Mouse (Mus musculus): Measurements from ENCODE around the gene Dcbld1. TPM values are rescaled to one million over a fixed set of nuclear protein-coding genes. Genes with fewer than 3 reads are reported as not detected.

The Dcbld1 gene
- total and polyA plus RNA-seq, 3 experiments = 2.7 to 4.9 (median 4.2) TPM

DNA sequence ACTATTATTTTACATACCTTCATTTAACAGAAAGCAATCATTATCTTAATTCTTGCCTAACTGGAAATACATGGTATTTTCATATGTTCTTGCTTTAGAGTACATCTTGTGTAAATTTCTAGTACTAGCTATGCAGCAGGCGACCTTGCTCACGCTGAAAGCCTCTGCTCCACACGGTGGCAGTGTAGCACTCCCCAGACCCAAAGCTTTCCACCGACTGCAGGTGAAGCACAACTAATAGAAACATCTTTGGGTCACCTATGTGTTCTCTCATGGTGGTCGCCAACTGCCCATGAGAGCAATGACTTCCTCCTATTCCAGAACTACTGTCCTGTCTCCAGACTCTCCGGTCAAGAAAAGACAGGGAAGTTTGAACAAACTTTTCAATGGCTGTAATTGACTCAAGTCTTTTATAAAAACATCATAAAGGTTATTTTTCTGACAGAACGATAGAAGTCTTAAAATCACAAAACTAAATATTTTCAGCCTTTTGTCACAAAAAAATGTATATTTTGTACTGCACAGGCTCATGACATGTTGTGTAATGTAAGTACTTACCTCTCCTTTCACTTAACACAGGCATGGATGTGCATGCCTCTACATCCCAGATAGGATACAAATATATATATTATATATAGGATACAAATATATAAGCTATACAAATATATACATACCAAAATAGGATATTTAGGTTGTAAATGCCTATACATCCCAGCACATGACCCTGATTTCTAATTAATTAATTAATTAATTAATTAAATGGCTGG, 16.4 kb upstream of the Dcbld1 start:
- Histone ChIP-seq H3K36me3 (ENCODE audit: control insufficient read depth, insufficient read depth, low read length) (no peaks in the 10 kb centered on the region), H3K4me3 (no peak overlapping the region), H3K27me3 (ENCODE audit: control insufficient read depth, insufficient read depth, low read length) (no peaks in the 10 kb centered on the region), H3K4me1 (ENCODE audit: control insufficient read depth, insufficient read depth, low read length) (peaks cover 1% of the 10 kb centered on the region; the same call in 1 of the 2 replicates), H3K79me2 (replicated peaks; ENCODE audit: control insufficient read depth, insufficient read depth, low read length) (no peaks in the 10 kb centered on the region), H3K9ac (ENCODE audit: low read depth, low read length) (no peak overlapping the region), H3K27ac (no peak overlapping the region)
- WGBS = 25% methylated on average over 7 of the region's 7 CpGs
- TF ChIP-seq CTCF (IDR thresholded peaks at IDR 0.05) (peak; percentile 93), POLR2A (IDR thresholded peaks at IDR 0.05; ENCODE audit: insufficient read depth, low read depth, low read length) (no peak), EP300 (IDR thresholded peaks at IDR 0.05; ENCODE audit: insufficient read depth, low read depth, low read length) (no peak)
- DNase-seq = peak; percentile 37 to 69
- intact Hi-C loops (cut with DNase I) = loop anchor here (1.0 to 5.0 kb wide), 2 partner anchors 114 to 170 kb away; partner anchors contain the start of gene Nepn

DNA sequence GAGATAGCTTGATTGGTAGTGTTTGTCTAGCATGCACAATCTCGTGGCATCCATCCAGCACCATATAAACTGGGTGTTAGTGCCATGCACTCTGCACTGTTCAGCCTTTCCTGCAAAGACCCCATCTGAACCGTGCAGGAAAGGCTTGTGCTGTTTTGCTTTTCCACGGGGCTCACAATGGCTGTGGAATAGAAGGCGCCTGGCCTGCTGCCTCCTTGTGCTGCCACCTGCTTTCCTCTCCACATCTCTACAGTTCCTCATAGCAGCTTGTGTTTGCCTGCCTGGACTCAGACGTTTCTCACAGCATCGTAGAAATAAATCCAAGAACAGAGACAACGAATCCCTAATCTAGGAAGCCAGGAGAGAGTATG, 15.9 kb upstream of the Dcbld1 start:
- 46% methylated on average over 7 of the region's 7 CpGs for WGBS
- Histone ChIP-seq H3K36me3 (ENCODE audit: control insufficient read depth, insufficient read depth, low read length) (no peaks in the 10 kb centered on the region), H3K9ac (ENCODE audit: low read depth, low read length) (no peak overlapping the region), H3K27me3 (ENCODE audit: control insufficient read depth, insufficient read depth, low read length) (no peaks in the 10 kb centered on the region), H3K27ac (no peak overlapping the region), H3K79me2 (replicated peaks; ENCODE audit: control insufficient read depth, insufficient read depth, low read length) (no peaks in the 10 kb centered on the region), H3K4me1 (ENCODE audit: control insufficient read depth, insufficient read depth, low read length) (peaks cover 1% of the 10 kb centered on the region; the same call in 1 of the 2 replicates), H3K4me3 (no peak overlapping the region)
- TF ChIP-seq CTCF (IDR thresholded peaks at IDR 0.05) (no peak), POLR2A (IDR thresholded peaks at IDR 0.05; ENCODE audit: insufficient read depth, low read depth, low read length) (no peak), EP300 (IDR thresholded peaks at IDR 0.05; ENCODE audit: insufficient read depth, low read depth, low read length) (no peak)
- intact Hi-C loops (cut with DNase I) = loop anchor here (1.0 to 5.0 kb wide), 2 partner anchors 114 to 170 kb away; partner anchors contain the start of gene Nepn
- DNase-seq = no peak

- Histone ChIP-seq H3K36me3 (ENCODE audit: control insufficient read depth, insufficient read depth, low read length) (no peaks in the 10 kb centered on the region), H3K4me3 (no peak overlapping the region), H3K27ac (no peak overlapping the region), H3K27me3 (ENCODE audit: control insufficient read depth, insufficient read depth, low read length) (no peaks in the 10 kb centered on the region), H3K4me1 (ENCODE audit: control insufficient read depth, insufficient read depth, low read length) (peaks cover 1% of the 10 kb centered on the region; the same call in 1 of the 2 replicates), H3K9ac (ENCODE audit: low read depth, low read length) (no peak overlapping the region), H3K79me2 (replicated peaks; ENCODE audit: control insufficient read depth, insufficient read depth, low read length) (no peaks in the 10 kb centered on the region)
- no peak for DNase-seq
- TF ChIP-seq EP300 (IDR thresholded peaks at IDR 0.05; ENCODE audit: insufficient read depth, low read depth, low read length) (no peak), CTCF (IDR thresholded peaks at IDR 0.05) (no peak), POLR2A (IDR thresholded peaks at IDR 0.05; ENCODE audit: insufficient read depth, low read depth, low read length) (no peak)
- 67% methylated on average over 3 of the region's 3 CpGs for WGBS
- intact Hi-C loops (cut with DNase I) = loop anchor here (5.0 kb wide), 1 partner anchor 168 kb away; the partner anchor contains the start of gene Nepn
Measured at GRCm38 (mm10) chr10:52219600-52219999, 13.8 kb upstream of the Dcbld1 start.

- Histone ChIP-seq H3K27me3 (ENCODE audit: control insufficient read depth, insufficient read depth, low read length) (no peaks in the 10 kb centered on the region), H3K36me3 (ENCODE audit: control insufficient read depth, insufficient read depth, low read length) (no peaks in the 10 kb centered on the region; the same call in 1 of the 2 replicates), H3K27ac (peak overlapping the region; percentile 47), H3K4me1 (ENCODE audit: control insufficient read depth, insufficient read depth, low read length) (peaks cover 4% of the 10 kb centered on the region), H3K79me2 (replicated peaks; ENCODE audit: control insufficient read depth, insufficient read depth, low read length) (no peaks in the 10 kb centered on the region; the same call in 1 of the 2 replicates), H3K9ac (ENCODE audit: low read depth, low read length) (peak overlapping the region; percentile 51), H3K4me3 (peak overlapping the region; percentile 70)
- intact Hi-C loops (cut with DNase I) = loop anchor here (1.0 to 2.0 kb wide), 3 partner anchors 62 to 152 kb away; no protein-coding TSS in a partner anchor
- 7% methylated on average over 21 of the region's 21 CpGs for WGBS
- DNase-seq = peak; percentile 44 to 51
- TF ChIP-seq POLR2A (IDR thresholded peaks at IDR 0.05; ENCODE audit: insufficient read depth, low read depth, low read length) (no peak), CTCF (IDR thresholded peaks at IDR 0.05) (peak; percentile 77), EP300 (IDR thresholded peaks at IDR 0.05; ENCODE audit: insufficient read depth, low read depth, low read length) (0 out of 2 replicates have a peak, but pooled peaks have one; percentile 22)
Measured at GRCm38 (mm10) chr10:52232196-52233176, 933 bp upstream of the Dcbld1 start.

GRCm38 (mm10) chr10:52233969-52234653, 692 bp downstream of the Dcbld1 start:
- intact Hi-C loops (cut with DNase I) = loop anchor here (1.0 to 2.0 kb wide), 4 partner anchors 39 to 151 kb away; no protein-coding TSS in a partner anchor
- DNase-seq = peak; percentile 60 to 74

More at GRCm38 (mm10) chr10:52233969-52234653, 692 bp downstream of the Dcbld1 start:
- under 1% methylated on average over 31 of the region's 40 CpGs for WGBS
- Histone ChIP-seq H3K4me1 (ENCODE audit: control insufficient read depth, insufficient read depth, low read length) (peaks cover 4% of the 10 kb centered on the region), H3K79me2 (replicated peaks; ENCODE audit: control insufficient read depth, insufficient read depth, low read length) (no peaks in the 10 kb centered on the region; the same call in 1 of the 2 replicates), H3K4me3 (peak overlapping the region; percentile 70), H3K27ac (peak overlapping the region; percentile 88), H3K27me3 (ENCODE audit: control insufficient read depth, insufficient read depth, low read length) (no peaks in the 10 kb centered on the region), H3K9ac (ENCODE audit: low read depth, low read length) (peak overlapping the region; percentile 85), H3K36me3 (ENCODE audit: control insufficient read depth, insufficient read depth, low read length) (no peaks in the 10 kb centered on the region; the same call in 1 of the 2 replicates)
- no peak for TF ChIP-seq POLR2A (IDR thresholded peaks at IDR 0.05; ENCODE audit: insufficient read depth, low read depth, low read length)
- no peak for TF ChIP-seq CTCF (IDR thresholded peaks at IDR 0.05)
- no peak for TF ChIP-seq EP300 (IDR thresholded peaks at IDR 0.05; ENCODE audit: insufficient read depth, low read depth, low read length)

Data from heart, adult 2 months (tissue).